Mouse (Mus musculus): Measurements from ENCODE around the gene Cyp26a1. TPM values are rescaled to one million over a fixed set of nuclear protein-coding genes. Genes with fewer than 3 reads are reported as not detected.

Cyp26a1 gene
- total RNA-seq (2018; cell fraction: chromatin; rRNA removed): 1 to 10 TPM in 4 of 26 experiments, under 1 TPM in 8, not detected in 14; 0.49 to 1.4 (median 0.81) TPM
- under 1 TPM in 3 of 26 experiments, not detected in 23; 0.07 to 0.18 (median 0.09) TPM for total RNA-seq (2018; cell fraction: cytosol; rRNA removed)
- total RNA-seq (2018; cell fraction: nucleus; rRNA removed): 1 to 10 TPM in 7 of 26 experiments, under 1 TPM in 12, not detected in 7; 0.25 to 1.4 (median 0.78) TPM
- not detected in 3 replicates for polyA plus RNA-seq (2018)

DNA sequence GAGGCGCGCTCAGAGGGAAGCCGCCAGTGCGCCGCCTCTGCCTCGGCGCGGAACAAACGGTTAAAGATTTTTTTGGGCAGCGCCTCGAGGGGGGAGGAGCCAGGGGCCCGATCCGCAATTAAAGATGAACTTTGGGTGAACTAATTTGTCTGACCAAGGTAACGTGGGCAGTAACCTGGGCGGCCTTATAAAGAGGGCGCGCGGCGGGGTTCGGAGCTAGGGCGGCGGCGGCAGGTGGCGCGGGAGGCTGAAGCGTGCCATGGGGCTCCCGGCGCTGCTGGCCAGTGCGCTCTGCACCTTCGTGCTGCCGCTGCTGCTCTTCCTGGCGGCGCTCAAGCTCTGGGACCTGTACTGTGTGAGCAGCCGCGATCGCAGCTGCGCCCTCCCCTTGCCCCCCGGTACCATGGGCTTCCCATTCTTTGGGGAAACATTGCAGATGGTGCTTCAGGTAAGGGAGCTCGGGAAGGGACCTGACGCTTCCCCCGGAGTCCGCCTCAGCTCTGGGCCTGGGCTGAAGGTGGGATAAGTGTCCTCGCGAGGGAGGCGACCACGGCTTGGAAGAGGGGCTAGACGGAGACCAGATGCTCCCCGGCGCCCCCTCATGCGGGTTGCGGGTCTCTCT lies at the start of gene Cyp26a1:
Gene Cyp26a1, plus strand, starts transcription at position 148 of the 622 bp plus-strand sequence.
- under 1% methylated on average over 48 of the region's 51 CpGs for WGBS (ENCODE audit: missing documents)
- H3K79me2 ChIP-seq (ENCODE audit: inconsistent target): no peaks in the 10 kb centered on the region
- H3K27ac ChIP-seq: no peak within 1 kb of the TSS
- no peaks in the 10 kb centered on the region for H3K36me3 ChIP-seq (ENCODE audit: inconsistent target)
- no peak within 1 kb of the TSS; the same call in 1 of the 2 replicates for H3K4me3 ChIP-seq (ENCODE audit: inconsistent target)

DNA sequence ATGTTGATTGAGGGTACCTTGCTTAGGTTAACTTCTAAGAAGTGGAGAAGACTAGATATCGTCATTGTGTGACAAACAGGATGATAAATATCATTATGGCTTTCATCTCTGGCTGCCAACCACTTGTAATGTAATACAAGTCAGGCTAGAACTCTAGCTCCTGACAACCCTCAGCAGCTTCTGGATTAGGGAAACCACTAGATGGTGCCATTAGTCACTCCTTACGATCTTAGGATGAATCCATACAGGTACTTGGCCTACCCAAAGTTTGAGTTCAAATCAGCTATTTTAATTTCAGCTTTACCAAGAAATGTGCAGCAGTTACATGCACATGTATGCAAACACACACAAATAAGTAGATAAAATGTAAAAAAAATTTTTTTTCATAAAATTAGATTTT lies 49.6 kb upstream of the Cyp26a1 start:
- no peaks in the 10 kb centered on the region for H3K79me2 ChIP-seq (ENCODE audit: inconsistent target)
- 85% methylated on average over 2 of the region's 2 CpGs for WGBS (ENCODE audit: missing documents)
- no peaks in the 10 kb centered on the region for H3K36me3 ChIP-seq (ENCODE audit: inconsistent target)
- H3K27ac ChIP-seq: no peak overlapping the region
- no peak overlapping the region for H3K4me3 ChIP-seq (ENCODE audit: inconsistent target)

DNA sequence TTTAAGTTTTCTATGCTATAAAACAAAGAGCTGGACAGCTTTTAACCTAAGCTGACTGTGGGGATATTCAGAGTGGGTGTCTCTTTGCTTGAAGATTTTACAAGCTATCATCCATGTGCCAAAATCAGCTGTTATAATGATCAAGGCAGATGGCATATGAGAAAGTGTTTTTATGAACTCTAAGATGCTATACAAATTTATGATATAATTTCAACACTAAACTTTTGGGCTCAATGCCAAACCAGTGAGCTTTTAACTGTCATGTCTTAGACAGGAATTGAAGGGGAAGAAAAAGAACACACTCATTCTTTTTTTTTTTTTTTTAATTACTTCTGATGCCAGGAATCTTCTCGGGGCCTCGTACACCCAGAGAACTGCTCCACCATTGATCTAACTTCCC lies 47.1 kb upstream of the Cyp26a1 start:
- Histone ChIP-seq H3K27ac (no peak overlapping the region), H3K4me3 (ENCODE audit: inconsistent target) (no peak overlapping the region), H3K36me3 (ENCODE audit: inconsistent target) (no peaks in the 10 kb centered on the region), H3K79me2 (ENCODE audit: inconsistent target) (no peaks in the 10 kb centered on the region)
- WGBS (ENCODE audit: missing documents): 34% methylated on average over 2 of the region's 2 CpGs

DNA sequence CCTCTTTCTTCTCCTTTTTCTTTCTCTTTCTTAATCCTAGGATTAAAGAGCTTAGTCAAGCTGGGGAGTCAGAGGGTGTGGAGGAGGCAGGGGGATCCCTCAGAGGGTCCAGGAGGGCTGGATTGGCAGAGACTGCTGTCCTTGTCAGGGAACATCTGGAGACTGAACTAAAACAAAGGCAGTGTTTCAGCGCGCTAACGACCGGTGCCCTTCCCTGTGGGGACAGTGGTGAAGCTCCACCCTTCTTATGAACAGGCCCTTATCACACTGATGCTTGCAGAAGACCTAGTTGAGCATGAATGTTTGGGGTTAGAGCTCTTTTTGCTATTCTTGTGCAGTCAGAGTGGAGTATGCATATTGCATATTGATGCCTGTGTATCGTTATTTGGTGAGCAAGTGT lies 43.6 kb upstream of the Cyp26a1 start:
- 90% methylated on average over 5 of the region's 5 CpGs for WGBS (ENCODE audit: missing documents)
- H3K4me3 ChIP-seq (ENCODE audit: inconsistent target): no peak overlapping the region
- H3K27ac ChIP-seq: no peak overlapping the region
- no peaks in the 10 kb centered on the region for H3K79me2 ChIP-seq (ENCODE audit: inconsistent target)
- H3K36me3 ChIP-seq (ENCODE audit: inconsistent target): no peaks in the 10 kb centered on the region

DNA sequence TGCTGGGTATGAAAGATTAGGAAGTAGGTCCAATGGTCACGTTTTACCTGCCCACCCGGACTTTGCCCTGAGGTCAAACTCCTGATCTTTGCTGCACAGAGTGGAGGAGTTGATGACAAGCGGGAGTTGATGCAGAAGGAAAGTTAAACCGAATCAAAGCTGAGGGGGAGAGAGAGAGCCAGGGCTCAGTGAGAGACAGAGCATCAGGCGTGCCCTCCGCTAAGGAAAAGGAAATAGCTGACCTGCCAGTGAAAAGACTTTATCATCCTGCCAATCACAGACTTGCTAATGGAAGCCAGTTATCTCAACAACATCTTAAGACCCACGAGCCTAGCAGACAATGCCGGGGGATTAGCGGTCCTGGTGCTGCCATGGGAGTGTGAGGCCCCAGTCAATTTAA lies 41.2 kb upstream of the Cyp26a1 start:
- WGBS (ENCODE audit: missing documents): 94% methylated on average over 9 of the region's 9 CpGs
- no peaks in the 10 kb centered on the region for H3K36me3 ChIP-seq (ENCODE audit: inconsistent target)
- no peaks in the 10 kb centered on the region for H3K79me2 ChIP-seq (ENCODE audit: inconsistent target)
- no peak overlapping the region for H3K4me3 ChIP-seq (ENCODE audit: inconsistent target)
- no peak overlapping the region for H3K27ac ChIP-seq

DNA sequence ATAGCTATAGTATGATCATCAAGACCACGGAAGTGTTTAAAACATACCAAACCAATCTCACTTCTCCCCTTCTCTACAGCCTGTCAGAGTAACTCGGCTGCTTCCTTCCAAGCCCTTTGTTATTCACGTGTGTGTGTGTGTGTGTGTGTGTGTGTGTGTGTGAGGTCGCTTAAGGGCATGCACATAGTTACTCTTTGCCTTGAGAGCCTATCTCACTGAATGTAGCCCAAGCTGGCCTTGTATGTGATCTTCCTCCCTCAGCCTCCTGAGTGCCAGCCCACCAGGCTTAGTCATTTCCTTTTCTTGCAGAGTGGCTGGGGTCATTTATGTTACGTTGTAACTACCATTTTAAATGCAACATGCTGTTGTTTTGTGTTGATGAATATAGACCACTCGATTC lies 32.3 kb upstream of the Cyp26a1 start:
- no peaks in the 10 kb centered on the region for H3K36me3 ChIP-seq (ENCODE audit: inconsistent target)
- no peak overlapping the region for H3K27ac ChIP-seq
- no peaks in the 10 kb centered on the region for H3K79me2 ChIP-seq (ENCODE audit: inconsistent target)
- 69% methylated on average over 5 of the region's 6 CpGs for WGBS (ENCODE audit: missing documents)
- H3K4me3 ChIP-seq (ENCODE audit: inconsistent target): no peak overlapping the region

DNA sequence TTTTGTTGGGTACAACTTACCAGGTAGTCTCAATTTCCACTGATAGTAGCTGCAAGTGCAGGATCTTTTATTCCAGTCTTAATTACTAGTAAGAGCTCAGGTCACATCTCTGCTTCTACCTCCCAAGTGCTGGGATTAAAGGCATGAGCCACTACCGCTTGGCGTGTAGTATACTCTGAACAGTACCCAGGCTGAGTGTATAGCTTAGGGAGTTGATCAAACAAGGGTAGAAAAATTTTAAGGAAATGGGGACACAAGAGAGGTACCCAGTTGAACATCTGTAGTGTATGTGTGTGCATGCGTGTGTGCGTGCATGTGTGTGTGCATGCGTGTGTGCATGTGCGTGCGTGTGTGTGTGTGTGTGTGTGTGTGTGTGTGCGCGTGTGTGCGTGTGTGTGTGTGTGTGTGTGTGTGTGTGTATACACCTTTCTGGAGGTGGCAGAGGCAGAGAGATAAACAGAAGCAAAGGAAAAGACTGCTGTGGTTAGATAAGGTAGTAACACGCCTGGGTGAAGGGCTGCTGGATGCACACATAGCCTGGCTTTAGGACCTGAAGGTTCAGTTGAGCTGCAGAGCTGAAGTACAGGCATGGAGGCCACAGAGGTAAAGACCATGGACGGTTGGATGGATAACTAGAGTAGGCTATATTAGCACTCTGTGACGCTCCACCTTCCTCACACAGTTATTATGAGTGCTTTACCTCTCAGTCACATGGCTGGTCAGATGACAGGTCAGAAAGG lies 29.6 kb upstream of the Cyp26a1 start:
- H3K4me3 ChIP-seq (ENCODE audit: inconsistent target): no peak overlapping the region
- H3K27ac ChIP-seq: no peak overlapping the region
- no peaks in the 10 kb centered on the region for H3K79me2 ChIP-seq (ENCODE audit: inconsistent target)
- H3K36me3 ChIP-seq (ENCODE audit: inconsistent target): no peaks in the 10 kb centered on the region
- WGBS (ENCODE audit: missing documents): 94% methylated on average over 10 of the region's 13 CpGs

DNA sequence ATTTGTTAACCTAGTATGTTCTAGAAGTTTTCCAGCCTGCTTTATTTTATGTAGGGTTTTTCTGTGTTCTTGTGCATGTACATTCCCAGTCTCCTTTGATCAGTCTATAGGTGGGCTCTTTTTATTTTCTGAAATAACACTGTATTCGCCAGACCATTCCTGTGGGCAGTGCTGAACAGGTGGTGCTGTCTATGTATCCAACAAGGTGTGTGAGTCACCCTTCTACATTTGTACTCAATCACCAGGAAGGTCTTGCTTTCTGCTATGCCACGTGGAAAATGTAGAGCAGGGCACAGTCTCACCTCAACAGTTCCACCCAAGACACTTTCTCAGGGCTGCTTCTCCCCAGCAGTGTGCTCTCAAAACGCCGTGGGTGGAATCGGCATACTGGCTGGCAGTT lies 28.9 kb upstream of the Cyp26a1 start:
- Histone ChIP-seq H3K27ac (no peak overlapping the region), H3K36me3 (ENCODE audit: inconsistent target) (no peaks in the 10 kb centered on the region), H3K79me2 (ENCODE audit: inconsistent target) (no peaks in the 10 kb centered on the region), H3K4me3 (ENCODE audit: inconsistent target) (no peak overlapping the region)
- 96% methylated on average over 5 of the region's 5 CpGs for WGBS (ENCODE audit: missing documents)

DNA sequence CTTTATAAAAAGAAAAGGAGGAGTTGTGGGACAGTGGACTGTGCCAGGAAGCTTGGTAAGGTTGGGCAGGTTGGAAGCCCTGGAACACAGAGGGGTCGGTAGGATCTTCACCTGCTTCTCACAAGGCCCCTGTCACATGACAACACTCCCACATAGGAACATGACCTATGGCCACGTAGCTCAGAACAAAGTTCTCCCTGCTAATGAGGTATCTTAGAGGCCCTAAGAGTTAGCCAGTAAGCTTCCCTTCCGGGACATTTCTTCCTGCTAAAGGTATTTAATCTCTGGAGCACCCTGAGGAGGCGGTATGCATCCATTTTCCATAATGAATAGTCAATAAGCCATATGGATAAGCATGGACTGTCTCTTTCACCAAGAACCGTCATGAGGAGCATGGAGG lies 28.1 kb upstream of the Cyp26a1 start:
- Histone ChIP-seq H3K4me3 (ENCODE audit: inconsistent target) (no peak overlapping the region), H3K79me2 (ENCODE audit: inconsistent target) (no peaks in the 10 kb centered on the region), H3K36me3 (ENCODE audit: inconsistent target) (no peaks in the 10 kb centered on the region), H3K27ac (no peak overlapping the region)
- 94% methylated on average over 5 of the region's 5 CpGs for WGBS (ENCODE audit: missing documents)

DNA sequence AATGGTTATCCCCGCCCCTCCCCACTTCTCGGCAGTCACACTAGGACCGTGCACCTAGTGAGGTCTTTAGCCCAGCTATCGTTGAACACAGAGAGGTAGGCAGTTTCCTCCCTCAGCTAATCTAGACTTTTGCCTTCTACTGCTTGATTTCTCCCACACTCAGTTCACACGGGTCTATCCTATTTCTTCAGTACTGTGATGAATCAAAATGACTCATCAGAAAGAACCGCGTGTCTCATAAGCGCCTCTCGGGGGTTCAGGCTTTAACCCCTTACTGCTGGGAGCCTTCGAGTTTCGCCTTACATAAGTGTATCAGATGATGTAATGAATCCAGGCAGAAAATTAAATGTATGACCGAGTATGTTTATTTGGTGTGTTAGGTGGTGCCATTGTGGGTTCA lies 24.2 kb upstream of the Cyp26a1 start:
- 70% methylated on average over 12 of the region's 12 CpGs for WGBS (ENCODE audit: missing documents)
- Histone ChIP-seq H3K36me3 (ENCODE audit: inconsistent target) (no peaks in the 10 kb centered on the region), H3K27ac (no peak overlapping the region), H3K4me3 (ENCODE audit: inconsistent target) (no peak overlapping the region), H3K79me2 (ENCODE audit: inconsistent target) (no peaks in the 10 kb centered on the region)

DNA sequence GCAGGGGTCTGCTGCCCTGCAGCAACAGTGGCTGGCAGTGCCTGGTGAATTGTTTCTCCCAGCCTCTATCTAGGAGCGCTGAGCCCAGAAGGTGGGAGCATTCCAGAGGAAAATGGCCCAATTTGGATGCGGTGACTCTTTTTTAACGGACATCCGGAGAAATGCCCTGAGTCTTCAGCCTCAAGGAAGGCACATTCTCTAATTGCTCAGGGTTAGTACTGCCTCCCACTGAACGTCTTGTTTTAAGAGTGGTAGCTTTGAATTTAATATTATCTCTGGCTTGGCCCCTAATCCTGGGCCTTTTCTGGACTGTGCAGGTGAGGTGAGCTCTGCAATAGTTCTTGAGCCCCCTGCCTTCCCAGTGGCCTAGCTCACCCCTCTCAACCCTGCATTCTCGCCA lies 12.3 kb upstream of the Cyp26a1 start, which contains the start of gene Cyp26c1:
Gene Cyp26c1, plus strand, starts transcription at position 301 of the 400 bp plus-strand sequence.
- H3K79me2 ChIP-seq (ENCODE audit: inconsistent target): no peaks in the 10 kb centered on the region
- H3K4me3 ChIP-seq (ENCODE audit: inconsistent target): no peak within 1 kb of the TSS
- no peaks in the 10 kb centered on the region; the same call in 1 of the 2 replicates for H3K36me3 ChIP-seq (ENCODE audit: inconsistent target)
- no peak within 1 kb of the TSS for H3K27ac ChIP-seq
- WGBS (ENCODE audit: missing documents): 96% methylated on average over 5 of the region's 6 CpGs

DNA sequence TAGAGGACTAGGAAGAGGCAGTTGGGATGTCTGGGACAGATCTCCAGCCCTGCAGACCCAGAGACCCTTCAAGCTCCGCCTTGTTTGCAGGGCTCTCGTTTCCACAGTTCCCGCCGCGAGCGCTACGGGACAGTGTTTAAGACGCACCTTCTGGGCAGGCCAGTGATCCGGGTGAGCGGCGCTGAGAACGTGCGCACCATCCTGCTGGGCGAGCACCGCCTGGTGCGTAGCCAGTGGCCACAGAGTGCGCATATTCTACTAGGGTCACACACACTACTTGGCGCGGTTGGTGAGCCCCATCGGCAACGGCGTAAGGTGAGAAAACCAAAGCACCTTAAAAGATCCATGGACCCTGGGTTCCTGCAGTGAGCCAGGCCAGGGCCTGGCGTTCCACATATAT lies 11.3 kb upstream of the Cyp26a1 start:
- Histone ChIP-seq H3K79me2 (ENCODE audit: inconsistent target) (no peaks in the 10 kb centered on the region), H3K36me3 (ENCODE audit: inconsistent target) (no peaks in the 10 kb centered on the region; the same call in 1 of the 2 replicates), H3K27ac (no peak overlapping the region), H3K4me3 (ENCODE audit: inconsistent target) (no peak overlapping the region)
- 94% methylated on average over 23 of the region's 23 CpGs for WGBS (ENCODE audit: missing documents)

DNA sequence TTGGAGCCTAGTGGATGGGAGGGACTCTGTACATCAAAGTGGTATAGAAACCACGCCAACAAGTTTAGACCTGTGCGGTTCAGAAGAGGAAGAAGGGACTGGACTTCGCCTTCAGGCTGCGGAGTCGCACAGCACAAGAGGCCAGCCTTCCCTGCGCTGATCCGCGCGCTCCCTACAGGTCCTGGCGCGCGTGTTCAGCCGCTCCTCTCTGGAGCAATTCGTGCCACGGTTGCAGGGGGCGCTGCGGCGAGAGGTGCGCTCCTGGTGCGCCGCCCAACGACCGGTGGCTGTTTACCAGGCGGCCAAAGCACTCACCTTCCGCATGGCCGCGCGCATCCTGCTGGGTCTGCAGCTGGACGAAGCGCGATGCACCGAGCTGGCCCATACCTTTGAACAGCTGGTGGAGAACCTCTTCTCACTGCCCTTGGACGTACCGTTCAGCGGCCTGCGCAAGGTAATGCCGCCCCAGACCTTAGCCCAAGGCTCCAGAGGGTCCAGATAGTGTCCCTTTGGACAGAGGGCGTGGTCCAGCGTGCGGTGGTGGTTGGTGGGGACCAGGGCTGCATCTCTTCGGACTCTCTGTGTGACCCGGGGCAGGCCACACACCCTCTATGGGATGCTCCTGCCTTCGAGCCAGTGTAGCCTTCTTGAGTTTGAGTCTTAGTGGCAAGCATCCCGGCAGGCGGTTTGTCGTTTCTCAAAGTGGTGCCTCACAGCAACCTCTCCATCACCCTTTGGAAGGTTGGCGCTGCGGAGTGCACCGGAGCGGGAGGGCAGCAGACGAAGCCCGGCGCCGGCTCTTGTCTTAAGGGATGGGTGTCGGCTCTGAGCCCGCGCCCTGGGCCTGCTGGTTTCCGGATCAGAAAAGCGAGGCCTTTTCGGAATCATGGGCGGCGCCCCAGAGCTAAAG lies 10.4 kb upstream of the Cyp26a1 start:
- Histone ChIP-seq H3K36me3 (ENCODE audit: inconsistent target) (no peaks in the 10 kb centered on the region; the same call in 1 of the 2 replicates), H3K79me2 (ENCODE audit: inconsistent target) (no peaks in the 10 kb centered on the region), H3K4me3 (ENCODE audit: inconsistent target) (no peak overlapping the region), H3K27ac (no peak overlapping the region)
- WGBS (ENCODE audit: missing documents): 91% methylated on average over 57 of the region's 62 CpGs

DNA sequence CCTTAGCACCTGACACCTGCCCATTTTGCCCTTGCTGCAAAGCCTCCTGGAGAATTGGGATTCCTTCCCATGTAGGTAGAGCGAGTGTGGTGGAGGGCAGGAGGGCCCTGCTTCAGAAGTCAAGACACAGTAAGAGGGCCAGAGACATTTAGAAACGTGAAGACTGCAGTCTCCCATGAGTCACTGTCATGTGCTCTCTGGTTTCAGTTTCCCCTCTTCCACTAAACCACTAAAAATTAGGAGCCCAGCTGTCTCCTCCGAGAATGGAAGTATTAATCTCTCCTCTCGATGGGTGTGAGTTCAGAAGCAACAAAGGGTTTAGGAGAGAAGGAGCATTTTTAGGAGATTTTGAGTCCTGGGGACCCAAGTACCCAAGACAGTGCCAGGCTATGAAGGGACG lies 8.1 kb upstream of the Cyp26a1 start:
- Histone ChIP-seq H3K27ac (peak overlapping the region; percentile 84), H3K79me2 (ENCODE audit: inconsistent target) (no peaks in the 10 kb centered on the region), H3K4me3 (ENCODE audit: inconsistent target) (no peak overlapping the region), H3K36me3 (ENCODE audit: inconsistent target) (no peaks in the 10 kb centered on the region; the same call in 1 of the 2 replicates)
- WGBS (ENCODE audit: missing documents): 33% methylated on average over 5 of the region's 5 CpGs
